Mouse (Mus musculus) lung, adult 2 months (tissue): ENCODE data around the gene Slc1a5.

Source experiments
- CTCF ChIP-seq: fragments of 200-500 bp; IDR thresholded peaks from 2 replicates; pipeline ENCODE4 v1.5.1; 2011; ENCODE audit warnings: mild to moderate bottlenecking, low read length, control low read depth; ENCODE audit not compliant: insufficient read depth
- POLR2A ChIP-seq: fragments of 200-500 bp; IDR thresholded peaks from 2 replicates; pipeline ENCODE4 v1.6.1; 2011; ENCODE audit warnings: low read depth, mild to moderate bottlenecking, control low read depth, low read length, borderline replicate concordance; ENCODE audit errors: extremely low read depth

- TF ChIP-seq POLR2A (no peak), CTCF (no peak)
Measured at GRCm38 (mm10) chr7:16758872-16759574, 22.1 kb upstream of the Slc1a5 start.
